8 mouse cellular contexts compared by ENCODE assay signal in genomic region chr15:84168170-84169161, GRCm38 (mm10). TPM values are rescaled to one million over a fixed set of nuclear protein-coding genes. Genes with fewer than 3 reads are reported as not detected.
DNase-seq lines count a peak whose midpoint lies in the region; ATAC-seq and TF ChIP-seq lines count a peak whose summit lies in the region.

No protein-coding gene starts in this region.

- no peaks in the 10 kb centered on the region for H3K36me3 ChIP-seq in embryonic facial prominence, embryonic 13.5 days
- no peaks in the 10 kb centered on the region for H3K36me3 ChIP-seq in heart, embryonic 15.5 days
- no peaks in the 10 kb centered on the region for H3K36me3 ChIP-seq in stomach, embryonic 14.5 days (ENCODE audit: control insufficient read depth, insufficient read depth, low read length)

- in situ Hi-C loops in Patski (cut with MboI; ENCODE audit: low pct_unique_long_range_greater_than_20kb), result no loop called here

- peaks cover 26% of the 10 kb centered on the region for H3K27me3 ChIP-seq in Patski
- peaks cover 20% of the 10 kb centered on the region for H3K27me3 ChIP-seq in embryonic facial prominence, embryonic 13.5 days
- H3K27me3 ChIP-seq in heart, embryonic 15.5 days, result peaks cover 25% of the 10 kb centered on the region; the same call in 1 of the 2 replicates
- peaks cover 4% of the 10 kb centered on the region; the same call in 1 of the 2 replicates for H3K27me3 ChIP-seq in stomach, embryonic 14.5 days (ENCODE audit: control insufficient read depth, insufficient read depth, low read length)

- peak; percentile 19 for ATAC-seq in Patski
- ATAC-seq in embryonic facial prominence, embryonic 13.5 days (ENCODE audit: insufficient number of reproducible peaks, insufficient read depth, low FRiP score, low TSS enrichment, low read depth), result no peak
- ATAC-seq in heart, embryonic 15.5 days (replicated peaks; ENCODE audit: insufficient number of reproducible peaks, insufficient read depth, low FRiP score, low read depth), result 0 out of 2 replicates have a peak, but pooled peaks have one; percentile 28
- no peak for ATAC-seq in stomach, embryonic 14.5 days (ENCODE audit: insufficient number of reproducible peaks, insufficient read depth, low FRiP score, low read depth)

- peak overlapping the region; percentile 91 for H3K4me2 ChIP-seq in embryonic facial prominence, embryonic 13.5 days
- H3K4me2 ChIP-seq in heart, embryonic 15.5 days, result peak overlapping the region; percentile 98
- H3K4me2 ChIP-seq in stomach, embryonic 14.5 days (replicated peaks; ENCODE audit: low read depth, low read length), result peak overlapping the region; percentile 96

- CTCF ChIA-PET in Patski (lab: Charles Lee), result interaction anchor here (1.2 to 1.4 kb wide), 2 partner anchors 7 to 94 kb away, joined by 3 to 4 read pairs; no protein-coding TSS in a partner anchor

- H3K4me1 ChIP-seq in embryonic facial prominence, embryonic 13.5 days, result peaks cover 14% of the 10 kb centered on the region
- H3K4me1 ChIP-seq in heart, embryonic 15.5 days (replicated peaks), result peaks cover 16% of the 10 kb centered on the region
- peaks cover 10% of the 10 kb centered on the region; the same call in 1 of the 2 replicates for H3K4me1 ChIP-seq in stomach, embryonic 14.5 days (ENCODE audit: control insufficient read depth, insufficient read depth, low read length)

- peak overlapping the region; percentile 69 for H3K9ac ChIP-seq in embryonic facial prominence, embryonic 13.5 days
- peak overlapping the region; percentile 58 for H3K9ac ChIP-seq in heart, embryonic 15.5 days
- peak overlapping the region; percentile 14; the same call in 1 of the 2 replicates for H3K9ac ChIP-seq in stomach, embryonic 14.5 days (replicated peaks; ENCODE audit: low read depth, low read length)

- WGBS in embryonic facial prominence, embryonic 13.5 days, result under 1% methylated on average over 28 of the region's 28 CpGs
- 1% methylated on average over 28 of the region's 28 CpGs for WGBS in heart, embryonic 15.5 days
- under 1% methylated on average over 28 of the region's 28 CpGs for WGBS in stomach, embryonic 14.5 days

- H3K4me3 ChIP-seq in embryonic facial prominence, embryonic 13.5 days, result peak overlapping the region; percentile 57
- H3K4me3 ChIP-seq in heart, embryonic 15.5 days, result peak overlapping the region; percentile 58
- H3K4me3 ChIP-seq in stomach, embryonic 14.5 days (ENCODE audit: low read depth, low read length), result peak overlapping the region; percentile 47

- H3K9me3 ChIP-seq in embryonic facial prominence, embryonic 13.5 days, result no peaks in the 10 kb centered on the region
- no peaks in the 10 kb centered on the region for H3K9me3 ChIP-seq in heart, embryonic 15.5 days (replicated peaks)
- H3K9me3 ChIP-seq in stomach, embryonic 14.5 days (ENCODE audit: control insufficient read depth, low read depth, low read length), result no peaks in the 10 kb centered on the region

- POLR2A ChIA-PET in Patski (lab: Charles Lee), result interaction anchor here (0.7 to 1.0 kb wide), 2 partner anchors 10 to 198 kb away, joined by 3 to 8 read pairs; no protein-coding TSS in a partner anchor

- no peak for TF ChIP-seq CTCF in Patski (IDR thresholded peaks at IDR 0.05)

- H3K27ac ChIP-seq in embryonic facial prominence, embryonic 13.5 days, result no peak overlapping the region
- H3K27ac ChIP-seq in heart, embryonic 15.5 days, result peak overlapping the region; percentile 14; the same call in 1 of the 2 replicates
- H3K27ac ChIP-seq in stomach, embryonic 14.5 days (ENCODE audit: low read length), result no peak overlapping the region

- peak; percentile 48 for DNase-seq in adrenal gland, adult 2 months
- DNase-seq in adrenal gland, adult 8-10 months, result no peak
- no peak for DNase-seq in Patski (ENCODE audit: low read depth, low spot score)
- peak; percentile 71 for DNase-seq in kidney, postnatal 10 days
- DNase-seq in mesoderm, embryonic 11.5 days (ENCODE audit: low read depth, low spot score), result peak; percentile 23

RNA-seq across cellular contexts. Expression of gene Pnpla3, which starts 0.8 kb away (rescaled TPM):
- 10 to 100 TPM; 46.4 to 65.3 TPM for total RNA-seq in adrenal gland, adult 2 months (2021)
- 178 and 239 TPM in 2 replicates for polyA plus RNA-seq in adrenal gland, adult 2 months (2012; rRNA removed)
- total RNA-seq in adrenal gland, adult 8-10 months (2022), result 100 to 1,000 TPM in 1 of 4 experiments, 10 to 100 TPM in 3; 14.6 to 106 (median 31.8) TPM
- polyA plus RNA-seq in Patski (2021), result 0.18 TPM
- polyA plus RNA-seq in embryonic facial prominence, embryonic 13.5 days (2015; fragmentation: Nextera tagmentation; extraction: Ambion mirVana), result 0.80 and 1.5 TPM in 2 replicates
- polyA plus RNA-seq in heart, embryonic 15.5 days (2015; fragmentation: Nextera tagmentation; extraction: Ambion mirVana), result 0.55 and 0.68 TPM in 2 replicates
- polyA plus RNA-seq in stomach, embryonic 14.5 days (2014; fragmentation: Nextera tagmentation; extraction: Ambion mirVana), result 0.51 and 0.70 TPM in 2 replicates

RNA-seq across cellular contexts. Expression of gene Samm50, which starts 23.6 kb away (rescaled TPM):
- total RNA-seq in adrenal gland, adult 2 months (2021), result 100 to 1,000 TPM; 115 to 159 TPM
- polyA plus RNA-seq in adrenal gland, adult 2 months (2012; rRNA removed), result 11.3 and 15.8 TPM in 2 replicates
- total RNA-seq in adrenal gland, adult 8-10 months (2022), result 100 to 1,000 TPM; 125 to 142 (median 131) TPM
- 151 TPM for polyA plus RNA-seq in Patski (2021)
- 110 TPM in 2 replicates for polyA plus RNA-seq in embryonic facial prominence, embryonic 13.5 days (2015; fragmentation: Nextera tagmentation; extraction: Ambion mirVana)
- 122 and 124 TPM in 2 replicates for polyA plus RNA-seq in heart, embryonic 15.5 days (2015; fragmentation: Nextera tagmentation; extraction: Ambion mirVana)
- polyA plus RNA-seq in stomach, embryonic 14.5 days (2014; fragmentation: Nextera tagmentation; extraction: Ambion mirVana), result 51.6 and 67.7 TPM in 2 replicates

RNA-seq across cellular contexts. Expression of gene Pnpla5, which starts 45.5 kb away (rescaled TPM):
- total RNA-seq in adrenal gland, adult 2 months (2021), result under 1 TPM in 1 of 2 experiments, not detected in 1; 0.12 TPM
- polyA plus RNA-seq in adrenal gland, adult 2 months (2012; rRNA removed), result 0.06 and 0.19 TPM in 2 replicates
- under 1 TPM in 1 of 4 experiments, not detected in 3; 0.13 TPM for total RNA-seq in adrenal gland, adult 8-10 months (2022)
- polyA plus RNA-seq in Patski (2021), result not detected
- polyA plus RNA-seq in embryonic facial prominence, embryonic 13.5 days (2015; fragmentation: Nextera tagmentation; extraction: Ambion mirVana), result not detected in 2 replicates
- not detected in 2 replicates for polyA plus RNA-seq in heart, embryonic 15.5 days (2015; fragmentation: Nextera tagmentation; extraction: Ambion mirVana)
- not detected in 2 replicates for polyA plus RNA-seq in stomach, embryonic 14.5 days (2014; fragmentation: Nextera tagmentation; extraction: Ambion mirVana)

Comparison
In these comparisons a context has a peak if more than half of its experiments do, and no peak if none do; other contexts are left out.
1. DNase-seq: peak in adrenal gland, adult 2 months (single experiment), kidney, postnatal 10 days (single experiment) and mesoderm, embryonic 11.5 days (single experiment); none in adrenal gland, adult 8-10 months (single experiment) and Patski (single experiment).
2. ATAC-seq: peak in Patski (single experiment) and heart, embryonic 15.5 days (single experiment); none in embryonic facial prominence, embryonic 13.5 days (single experiment) and stomach, embryonic 14.5 days (single experiment).
3. H3K9ac ChIP-seq: peak in every context shown above with its lines; median percentile 69 in embryonic facial prominence, embryonic 13.5 days; 58 in heart, embryonic 15.5 days; 14 in stomach, embryonic 14.5 days.
4. RNA of gene Pnpla3, which starts 0.8 kb away (polyA plus RNA-seq): 178 to 239 TPM in adrenal gland, adult 2 months; 0.80 to 1.5 TPM in embryonic facial prominence, embryonic 13.5 days, 0.55 to 0.68 TPM in heart, embryonic 15.5 days, 0.51 to 0.70 TPM in stomach, embryonic 14.5 days and 0.18 TPM in Patski (single experiment); every median in the first group is over 10 times any median in the second.
5. Peak in every context shown above with its lines, with median percentiles within 50 percentile points of each other: H3K4me2 ChIP-seq and H3K4me3 ChIP-seq.